Mouse (Mus musculus) CH12.LX (cell line): ENCODE measurements around the gene Syne1.

Source experiments
- CHD1 ChIP-seq: IDR thresholded peaks from 2 replicates; pipeline ENCODE4 v1.6.1; 2012; ENCODE audit warnings: low read depth, low read length, improper control_type of control experiment, inconsistent platforms
- CTCF ChIP-seq, 2 experiments: IDR thresholded peaks in 1 of 2; conservative IDR thresholded peaks in 1 of 2; 2 replicates each; pipeline ENCODE4 v1.5.1; 2011 to 2012; ENCODE audit warnings: low read depth in 2 of 2, low read length in 2 of 2, improper control_type of control experiment in 1 of 2, inconsistent platforms in 1 of 2, mild to moderate bottlenecking in 1 of 2, moderate library complexity in 1 of 2
- EP300 ChIP-seq: IDR thresholded peaks from 2 replicates; pipeline ENCODE4 v1.6.1; 2011; ENCODE audit warnings: low read length, improper control_type of control experiment
- MAX ChIP-seq: IDR thresholded peaks from 2 replicates; pipeline ENCODE4 v1.6.1; 2011; ENCODE audit warnings: low read length, improper control_type of control experiment
- MEF2A ChIP-seq: IDR thresholded peaks from 2 replicates; pipeline ENCODE4 v1.6.1; 2014; ENCODE audit warnings: low read depth, mild to moderate bottlenecking, inconsistent platforms, low read length, improper control_type of control experiment, borderline replicate concordance
- NRF1 ChIP-seq: IDR thresholded peaks from 2 replicates; pipeline ENCODE4 v1.6.1; 2014; ENCODE audit warnings: low read depth, mild to moderate bottlenecking, inconsistent platforms, low read length, improper control_type of control experiment, moderate library complexity
- POLR2A ChIP-seq: IDR thresholded peaks from 2 replicates; pipeline ENCODE4 v1.6.1; 2011; ENCODE audit warnings: low read depth, mild to moderate bottlenecking, improper control_type of control experiment, low read length
- POLR2AphosphoS2 ChIP-seq: IDR thresholded peaks from 2 replicates; pipeline ENCODE4 v1.6.1; 2011; ENCODE audit warnings: low read depth, low read length, improper control_type of control experiment
- RAD21 ChIP-seq: IDR thresholded peaks from 2 replicates; pipeline ENCODE4 v1.6.1; 2011; ENCODE audit warnings: low read depth, mild to moderate bottlenecking, low read length, improper control_type of control experiment, moderate library complexity
- RCOR1 ChIP-seq: conservative IDR thresholded peaks from 2 replicates; pipeline ENCODE4 v1.6.1; 2012; ENCODE audit warnings: low read depth, mild to moderate bottlenecking, inconsistent platforms, low read length, improper control_type of control experiment
- SIN3A ChIP-seq: IDR thresholded peaks from 2 replicates; pipeline ENCODE4 v1.6.1; 2012; ENCODE audit warnings: low read length, improper control_type of control experiment, inconsistent platforms
- USF1 ChIP-seq: IDR thresholded peaks from 2 replicates; pipeline ENCODE4 v1.6.1; 2014; ENCODE audit warnings: low read depth, mild to moderate bottlenecking, inconsistent platforms, low read length, improper control_type of control experiment

DNA sequence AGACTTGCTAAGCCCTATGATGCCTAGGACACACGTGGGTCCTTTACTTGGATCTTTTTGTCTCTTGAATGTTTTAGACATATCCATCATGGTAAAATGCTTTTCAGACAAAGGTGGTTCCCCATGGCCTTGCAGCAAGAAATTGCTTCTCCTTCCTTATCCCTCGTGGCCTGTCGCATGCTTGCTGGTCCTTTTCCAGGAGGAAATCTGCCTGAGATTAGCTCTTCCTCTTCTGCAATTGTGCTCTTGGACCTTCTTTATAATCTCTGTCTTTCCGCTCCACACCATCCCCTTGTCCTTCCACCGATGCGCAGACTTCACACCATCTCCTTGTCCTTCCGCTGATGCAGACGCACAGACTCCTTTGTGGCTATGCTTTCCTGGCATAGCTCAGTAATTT, 18.8 kb upstream of the Syne1 start:
- TF ChIP-seq CHD1 (no peak), USF1 (no peak), POLR2A (no peak), EP300 (no peak), POLR2AphosphoS2 (no peak), CTCF (conservative IDR thresholded peaks at IDR 0.05 in 1 of 2, IDR thresholded peaks at IDR 0.05 in 1 of 2; ENCODE audit: low read depth in 2 of 2, low read length in 2 of 2) (no peak), MEF2A (no peak), SIN3A (no peak), MAX (no peak), RAD21 (no peak), NRF1 (no peak), RCOR1 (no peak)
